Mouse (Mus musculus): ENCODE measurements around the gene Rora. TPM values are rescaled to one million over a fixed set of nuclear protein-coding genes. Genes with fewer than 3 reads are reported as not detected.

Rora gene
- polyA plus RNA-seq, 1 experiment from 2014 or later = 4.3 TPM

- DNase-seq (ENCODE audit: low spot score, missing footprints) (no peak), ATAC-seq (ENCODE audit: low FRiP score) (no peak)
- Histone ChIP-seq H3K9me3 (ENCODE audit: control insufficient read depth, low read length) (no peaks in the 10 kb centered on the region), H3K4me3 (ENCODE audit: low read depth, low read length) (no peak overlapping the region), H3K27me3 (ENCODE audit: control insufficient read depth, insufficient read depth, low read length) (no peaks in the 10 kb centered on the region), H3K9ac (ENCODE audit: low read length) (no peak overlapping the region), H3K4me1 (ENCODE audit: control insufficient read depth, insufficient read depth, low read length) (no peaks in the 10 kb centered on the region), H3K36me3 (ENCODE audit: control insufficient read depth, insufficient read depth, low read length) (no peaks in the 10 kb centered on the region), H3K4me2 (no peak overlapping the region), H3K27ac (ENCODE audit: low read depth, low read length) (no peak overlapping the region)
- 55% methylated on average over 16 of the region's 16 CpGs for WGBS
These were observed 710.5 kb downstream of the Rora start for GRCm38 (mm10) chr9:69364117-69364516.

- Histone ChIP-seq H3K9ac (ENCODE audit: low read length) (no peak overlapping the region), H3K36me3 (ENCODE audit: control insufficient read depth, insufficient read depth, low read length) (no peaks in the 10 kb centered on the region), H3K27ac (ENCODE audit: low read depth, low read length) (no peak overlapping the region), H3K4me2 (no peak overlapping the region), H3K4me3 (ENCODE audit: low read depth, low read length) (no peak overlapping the region), H3K27me3 (ENCODE audit: control insufficient read depth, insufficient read depth, low read length) (no peaks in the 10 kb centered on the region), H3K9me3 (ENCODE audit: control insufficient read depth, low read length) (no peaks in the 10 kb centered on the region), H3K4me1 (ENCODE audit: control insufficient read depth, insufficient read depth, low read length) (no peaks in the 10 kb centered on the region)
- no peak for ATAC-seq (ENCODE audit: low FRiP score)
- WGBS = 83% methylated on average over 4 of the region's 4 CpGs
- DNase-seq (ENCODE audit: low spot score, missing footprints) = no peak
These were observed 713.5 kb downstream of the Rora start for GRCm38 (mm10) chr9:69367055-69367454.

GRCm38 (mm10) chr9:69368071-69368470 is 714.5 kb downstream of the Rora start:
- no peak overlapping the region for H3K27ac ChIP-seq (ENCODE audit: low read depth, low read length)
- no peaks in the 10 kb centered on the region for H3K9me3 ChIP-seq (ENCODE audit: control insufficient read depth, low read length)
- DNase-seq (ENCODE audit: low spot score, missing footprints) (peak; percentile 95), ATAC-seq (ENCODE audit: low FRiP score) (no peak)
- WGBS = 75% methylated on average over 8 of the region's 8 CpGs
- no peaks in the 10 kb centered on the region for H3K27me3 ChIP-seq (ENCODE audit: control insufficient read depth, insufficient read depth, low read length)
- H3K36me3 ChIP-seq (ENCODE audit: control insufficient read depth, insufficient read depth, low read length) = no peaks in the 10 kb centered on the region
- H3K9ac ChIP-seq (ENCODE audit: low read length) = no peak overlapping the region
- H3K4me2 ChIP-seq = no peak overlapping the region
- no peak overlapping the region for H3K4me3 ChIP-seq (ENCODE audit: low read depth, low read length)
- H3K4me1 ChIP-seq (ENCODE audit: control insufficient read depth, insufficient read depth, low read length) = peaks cover 3% of the 10 kb centered on the region; the same call in 1 of the 2 replicates

- no peaks in the 10 kb centered on the region for H3K27me3 ChIP-seq (ENCODE audit: control insufficient read depth, insufficient read depth, low read length)
- DNase-seq (ENCODE audit: low spot score, missing footprints) (no peak), ATAC-seq (ENCODE audit: low FRiP score) (no peak)
- H3K4me2 ChIP-seq = no peak overlapping the region
- WGBS = 84% methylated on average over 11 of the region's 11 CpGs
- H3K9ac ChIP-seq (ENCODE audit: low read length) = no peak overlapping the region
- no peak overlapping the region for H3K4me3 ChIP-seq (ENCODE audit: low read depth, low read length)
- H3K9me3 ChIP-seq (ENCODE audit: control insufficient read depth, low read length) = no peaks in the 10 kb centered on the region
- H3K4me1 ChIP-seq (ENCODE audit: control insufficient read depth, insufficient read depth, low read length) = peaks cover 3% of the 10 kb centered on the region; the same call in 1 of the 2 replicates
- H3K27ac ChIP-seq (ENCODE audit: low read depth, low read length) = no peak overlapping the region
- no peaks in the 10 kb centered on the region for H3K36me3 ChIP-seq (ENCODE audit: control insufficient read depth, insufficient read depth, low read length)
These were observed 717.6 kb downstream of the Rora start for GRCm38 (mm10) chr9:69371046-69371724.

- Histone ChIP-seq H3K9ac (ENCODE audit: low read length) (no peak overlapping the region), H3K27ac (ENCODE audit: low read depth, low read length) (no peak overlapping the region), H3K36me3 (ENCODE audit: control insufficient read depth, insufficient read depth, low read length) (no peaks in the 10 kb centered on the region), H3K4me1 (ENCODE audit: control insufficient read depth, insufficient read depth, low read length) (peaks cover 3% of the 10 kb centered on the region; the same call in 1 of the 2 replicates), H3K4me3 (ENCODE audit: low read depth, low read length) (no peak overlapping the region), H3K4me2 (no peak overlapping the region), H3K27me3 (ENCODE audit: control insufficient read depth, insufficient read depth, low read length) (no peaks in the 10 kb centered on the region), H3K9me3 (ENCODE audit: control insufficient read depth, low read length) (no peaks in the 10 kb centered on the region)
- ATAC-seq (ENCODE audit: low FRiP score) = no peak
- WGBS = 30% methylated on average over 4 of the region's 4 CpGs
- DNase-seq (ENCODE audit: low spot score, missing footprints) = no peak
These were observed 719.3 kb downstream of the Rora start for GRCm38 (mm10) chr9:69372871-69373270.

GRCm38 (mm10) chr9:69376982-69377653 is 723.5 kb downstream of the Rora start:
- Histone ChIP-seq H3K4me1 (ENCODE audit: control insufficient read depth, insufficient read depth, low read length) (peaks cover 3% of the 10 kb centered on the region; the same call in 1 of the 2 replicates), H3K36me3 (ENCODE audit: control insufficient read depth, insufficient read depth, low read length) (no peaks in the 10 kb centered on the region), H3K4me3 (ENCODE audit: low read depth, low read length) (no peak overlapping the region), H3K4me2 (no peak overlapping the region), H3K9ac (ENCODE audit: low read length) (no peak overlapping the region), H3K9me3 (ENCODE audit: control insufficient read depth, low read length) (no peaks in the 10 kb centered on the region), H3K27me3 (ENCODE audit: control insufficient read depth, insufficient read depth, low read length) (no peaks in the 10 kb centered on the region), H3K27ac (ENCODE audit: low read depth, low read length) (no peak overlapping the region)
- DNase-seq (ENCODE audit: low spot score, missing footprints) (no peak), ATAC-seq (ENCODE audit: low FRiP score) (no peak)
- WGBS = 89% methylated on average over 4 of the region's 4 CpGs

GRCm38 (mm10) chr9:69377654-69378045 is 724.1 kb downstream of the Rora start:
- Histone ChIP-seq H3K9ac (ENCODE audit: low read length) (no peak overlapping the region), H3K27ac (ENCODE audit: low read depth, low read length) (no peak overlapping the region), H3K36me3 (ENCODE audit: control insufficient read depth, insufficient read depth, low read length) (no peaks in the 10 kb centered on the region), H3K9me3 (ENCODE audit: control insufficient read depth, low read length) (no peaks in the 10 kb centered on the region), H3K27me3 (ENCODE audit: control insufficient read depth, insufficient read depth, low read length) (no peaks in the 10 kb centered on the region), H3K4me3 (ENCODE audit: low read depth, low read length) (no peak overlapping the region), H3K4me2 (no peak overlapping the region), H3K4me1 (ENCODE audit: control insufficient read depth, insufficient read depth, low read length) (peaks cover 3% of the 10 kb centered on the region; the same call in 1 of the 2 replicates)
- 94% methylated on average over 3 of the region's 3 CpGs for WGBS
- ATAC-seq (ENCODE audit: low FRiP score) = no peak
- DNase-seq (ENCODE audit: low spot score, missing footprints) = no peak

GRCm38 (mm10) chr9:69380546-69380945 is 727.0 kb downstream of the Rora start:
- H3K27ac ChIP-seq (ENCODE audit: low read depth, low read length) = no peak overlapping the region
- H3K4me3 ChIP-seq (ENCODE audit: low read depth, low read length) = no peak overlapping the region
- H3K36me3 ChIP-seq (ENCODE audit: control insufficient read depth, insufficient read depth, low read length) = no peaks in the 10 kb centered on the region
- WGBS = 80% methylated on average over 1 of the region's 1 CpGs
- no peaks in the 10 kb centered on the region for H3K9me3 ChIP-seq (ENCODE audit: control insufficient read depth, low read length)
- H3K4me2 ChIP-seq = no peak overlapping the region
- H3K27me3 ChIP-seq (ENCODE audit: control insufficient read depth, insufficient read depth, low read length) = no peaks in the 10 kb centered on the region
- no peak for DNase-seq (ENCODE audit: low spot score, missing footprints)
- ATAC-seq (ENCODE audit: low FRiP score) = no peak
- H3K9ac ChIP-seq (ENCODE audit: low read length) = no peak overlapping the region
- H3K4me1 ChIP-seq (ENCODE audit: control insufficient read depth, insufficient read depth, low read length) = no peaks in the 10 kb centered on the region

- no peak overlapping the region for H3K4me3 ChIP-seq (ENCODE audit: low read depth, low read length)
- WGBS = 62% methylated on average over 7 of the region's 7 CpGs
- no peaks in the 10 kb centered on the region for H3K36me3 ChIP-seq (ENCODE audit: control insufficient read depth, insufficient read depth, low read length)
- H3K27ac ChIP-seq (ENCODE audit: low read depth, low read length) = no peak overlapping the region
- H3K4me2 ChIP-seq = no peak overlapping the region
- no peaks in the 10 kb centered on the region for H3K27me3 ChIP-seq (ENCODE audit: control insufficient read depth, insufficient read depth, low read length)
- DNase-seq (ENCODE audit: low spot score, missing footprints) (no peak), ATAC-seq (ENCODE audit: low FRiP score) (no peak)
- H3K9ac ChIP-seq (ENCODE audit: low read length) = no peak overlapping the region
- no peaks in the 10 kb centered on the region for H3K9me3 ChIP-seq (ENCODE audit: control insufficient read depth, low read length)
- H3K4me1 ChIP-seq (ENCODE audit: control insufficient read depth, insufficient read depth, low read length) = no peaks in the 10 kb centered on the region
These were observed 728.2 kb downstream of the Rora start for GRCm38 (mm10) chr9:69381741-69382140.

Data from midbrain, embryonic 11.5 days (tissue).